Mouse (Mus musculus) testis, adult 2 months (tissue): Measurements from ENCODE around the gene Tln2.

ENCODE experiments used
- CTCF ChIP-seq: fragments of 200-500 bp; IDR thresholded peaks from 2 replicates; pipeline ENCODE4 v1.5.1; 2012; ENCODE audit warnings: low read depth, mild to moderate bottlenecking, inconsistent platforms, low read length, moderate library complexity; ENCODE audit not compliant: control insufficient read depth, insufficient read depth, insufficient replicate concordance
- POLR2A ChIP-seq: fragments of 200-500 bp; IDR thresholded peaks from 2 replicates; pipeline ENCODE4 v1.6.1; 2012; ENCODE audit warnings: low read depth, mild to moderate bottlenecking, inconsistent platforms, low read length, moderate library complexity; ENCODE audit not compliant: control insufficient read depth

DNA sequence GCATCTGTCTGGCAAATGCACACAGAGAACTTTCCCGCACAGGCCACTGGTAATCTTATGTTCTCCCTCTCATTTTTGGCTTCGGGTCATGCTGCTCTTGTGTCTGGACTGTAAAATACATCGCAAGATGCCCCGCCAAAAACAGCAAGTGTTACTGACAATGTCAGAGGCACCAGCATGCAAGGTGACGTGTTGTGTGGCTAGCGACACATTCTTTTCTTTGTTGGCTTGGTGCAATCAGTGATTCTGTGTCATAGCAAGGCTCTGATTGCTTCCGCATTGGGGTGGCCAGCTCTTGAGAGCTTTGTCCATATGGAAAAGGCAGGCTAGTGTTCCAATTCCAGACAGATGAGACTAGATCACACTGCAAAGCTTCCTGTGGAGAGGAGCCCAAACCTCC lies 288.8 kb downstream of the Tln2 start:
- no peak for TF ChIP-seq POLR2A
- TF ChIP-seq CTCF: no peak
